Mouse (Mus musculus) MEL (cell line): ENCODE results near the gene Gm42715. TPM values are rescaled to one million over a fixed set of nuclear protein-coding genes. Genes with fewer than 3 reads are reported as not detected.
A peak's percentile ranks its signal among the peaks of the same experiment; 100 is the strongest.

Experiments used
- DNase-seq: peaks from one replicate; pipeline ENCODE4 v3.0.0; 2011; ENCODE audit warnings: low read depth, low spot score
- H3K27ac ChIP-seq: 2 replicates; pipeline ENCODE4 v1.5.1; 2012; ENCODE audit warnings: low read depth, mild to moderate bottlenecking, control low read depth, low read length, moderate library complexity; ENCODE audit not compliant: control insufficient read depth
- H3K27me3 ChIP-seq, 2 experiments: fragments of 150-350 bp in 1 of 2; sonication (generic) in 1 of 2; 2 replicates each; pipeline ENCODE4 v1.6.1; 2012; ENCODE audit warnings: low read length in 2 of 2, mild to moderate bottlenecking in 2 of 2, improper control_type of control experiment in 1 of 2, moderate library complexity in 1 of 2; ENCODE audit not compliant: insufficient read depth in 2 of 2, control insufficient read depth in 1 of 2
- H3K36me3 ChIP-seq, 2 experiments: 2 replicates each; pipeline ENCODE4 v1.6.1; 2012 to 2014; ENCODE audit warnings: low read length in 2 of 2, improper control_type of control experiment in 1 of 2, inconsistent platforms in 1 of 2, mild to moderate bottlenecking in 1 of 2; ENCODE audit not compliant: insufficient read depth in 2 of 2, control insufficient read depth in 1 of 2
- H3K4me1 ChIP-seq, 2 experiments: fragments of 150-350 bp in 1 of 2; sonication (generic) in 1 of 2; 2 replicates each; pipeline ENCODE4 v1.6.1; 2012; ENCODE audit warnings: low read length in 2 of 2, improper control_type of control experiment in 1 of 2, mild to moderate bottlenecking in 1 of 2; ENCODE audit not compliant: insufficient read depth in 2 of 2, control insufficient read depth in 1 of 2
- H3K4me3 ChIP-seq, 2 experiments: fragments of 150-350 bp in 1 of 2; sonication (generic) in 1 of 2; 2 replicates each; pipeline ENCODE4 v1.5.1; 2012; ENCODE audit warnings: low read depth in 2 of 2, low read length in 2 of 2, mild to moderate bottlenecking in 2 of 2, moderate library complexity in 2 of 2, control low read depth in 1 of 2, improper control_type of control experiment in 1 of 2; ENCODE audit not compliant: control insufficient read depth in 1 of 2, insufficient read depth in 1 of 2
- H3K79me2 ChIP-seq: 2 replicates; pipeline ENCODE4 v1.6.1; 2012; ENCODE audit warnings: mild to moderate bottlenecking, low read length, moderate library complexity; ENCODE audit not compliant: control insufficient read depth, poor library complexity, insufficient read depth
- H3K9ac ChIP-seq: 2 replicates; pipeline ENCODE4 v1.6.1; 2012; ENCODE audit warnings: low read depth, mild to moderate bottlenecking, control low read depth, low read length, moderate library complexity; ENCODE audit not compliant: control insufficient read depth, poor library complexity, severe bottlenecking
- H3K9me3 ChIP-seq: fragments of 150-350 bp; sonication (generic); replicated peaks from 2 replicates; pipeline ENCODE4 v1.6.1; 2012; ENCODE audit warnings: mild to moderate bottlenecking, low read length, improper control_type of control experiment, moderate library complexity; ENCODE audit not compliant: insufficient read depth
- CHD1 ChIP-seq: IDR thresholded peaks from 2 replicates; pipeline ENCODE4 v1.6.1; 2012; ENCODE audit warnings: low read depth, mild to moderate bottlenecking, inconsistent platforms, low read length, improper control_type of control experiment
- CTCF ChIP-seq, 3 experiments: IDR thresholded peaks in 2 of 3; conservative IDR thresholded peaks in 1 of 3; 2 replicates each; pipeline ENCODE4 v1.5.1; 2011 to 2012; ENCODE audit warnings: low read length in 3 of 3, low read depth in 2 of 3, mild to moderate bottlenecking in 2 of 3, improper control_type of control experiment in 1 of 3, inconsistent platforms in 1 of 3, mixed read lengths in 1 of 3, moderate library complexity in 1 of 3; ENCODE audit not compliant: control insufficient read depth in 1 of 3, insufficient read depth in 1 of 3, poor library complexity in 1 of 3, severe bottlenecking in 1 of 3
- E2F4 ChIP-seq: IDR thresholded peaks from 2 replicates; pipeline ENCODE4 v1.6.1; 2011; ENCODE audit warnings: low read depth, low read length, improper control_type of control experiment, borderline replicate concordance
- EP300 ChIP-seq, 2 experiments: IDR thresholded peaks; 2 replicates each; pipeline ENCODE4 v1.6.1; 2011; ENCODE audit warnings: improper control_type of control experiment in 2 of 2, low read length in 2 of 2, low read depth in 1 of 2, mild to moderate bottlenecking in 1 of 2
- GABPA ChIP-seq: IDR thresholded peaks from 2 replicates; pipeline ENCODE4 v1.6.1; 2012; ENCODE audit warnings: low read depth, mild to moderate bottlenecking, inconsistent platforms, low read length, improper control_type of control experiment, moderate library complexity
- GATA1 ChIP-seq: IDR thresholded peaks from 2 replicates; pipeline ENCODE4 v1.6.1; 2011; ENCODE audit warnings: low read depth, low read length, improper control_type of control experiment
- HCFC1 ChIP-seq: IDR thresholded peaks from 2 replicates; pipeline ENCODE4 v1.6.1; 2012; ENCODE audit warnings: low read depth, mild to moderate bottlenecking, inconsistent platforms, low read length, improper control_type of control experiment, moderate library complexity
- KAT2A ChIP-seq: conservative IDR thresholded peaks from 2 replicates; pipeline ENCODE4 v1.6.1; 2012; ENCODE audit warnings: low read depth, low read length, improper control_type of control experiment, inconsistent platforms
- MEF2A ChIP-seq: IDR thresholded peaks from 2 replicates; pipeline ENCODE4 v1.6.1; 2014; ENCODE audit warnings: low read depth, mild to moderate bottlenecking, inconsistent platforms, low read length, improper control_type of control experiment; ENCODE audit not compliant: poor library complexity, insufficient replicate concordance, severe bottlenecking; ENCODE audit errors: extremely low read depth
- MXI1 ChIP-seq: IDR thresholded peaks from 2 replicates; pipeline ENCODE4 v1.6.1; 2011; ENCODE audit warnings: mild to moderate bottlenecking, low read depth, low read length, improper control_type of control experiment
- MYC ChIP-seq: IDR thresholded peaks from 2 replicates; pipeline ENCODE4 v1.6.1; 2011; ENCODE audit warnings: low read depth, mild to moderate bottlenecking, low read length, improper control_type of control experiment, moderate library complexity
- NELFE ChIP-seq: IDR thresholded peaks from 2 replicates; pipeline ENCODE4 v1.6.1; 2011; ENCODE audit warnings: low read depth, low read length, improper control_type of control experiment
- POLR2A ChIP-seq, 2 experiments: IDR thresholded peaks; 2 replicates each; pipeline ENCODE4 v1.6.1; 2011 to 2012; ENCODE audit warnings: low read length in 2 of 2, mild to moderate bottlenecking in 2 of 2, control low read depth in 1 of 2, improper control_type of control experiment in 1 of 2, low read depth in 1 of 2, moderate library complexity in 1 of 2; ENCODE audit not compliant: control insufficient read depth in 1 of 2, insufficient read depth in 1 of 2, poor library complexity in 1 of 2
- POLR2AphosphoS2 ChIP-seq: IDR thresholded peaks from 2 replicates; pipeline ENCODE4 v1.6.1; 2011; ENCODE audit warnings: low read length, improper control_type of control experiment
- RAD21 ChIP-seq: IDR thresholded peaks from 2 replicates; pipeline ENCODE4 v1.6.1; 2011; ENCODE audit warnings: mild to moderate bottlenecking, low read depth, low read length, improper control_type of control experiment
- RCOR1 ChIP-seq: IDR thresholded peaks from 2 replicates; pipeline ENCODE4 v1.6.1; 2012; ENCODE audit warnings: low read depth, mild to moderate bottlenecking, inconsistent platforms, low read length, improper control_type of control experiment
- SMC3 ChIP-seq: IDR thresholded peaks from 2 replicates; pipeline ENCODE4 v1.6.1; 2011; ENCODE audit warnings: low read depth, low read length, improper control_type of control experiment
- TBP ChIP-seq: IDR thresholded peaks from 2 replicates; pipeline ENCODE4 v1.8.0; 2011; ENCODE audit warnings: low read depth, low read length, improper control_type of control experiment
- ZC3H11A ChIP-seq: IDR thresholded peaks from 2 replicates; pipeline ENCODE4 v1.6.1; 2012; ENCODE audit warnings: low read depth, mild to moderate bottlenecking, inconsistent platforms, low read length, improper control_type of control experiment
- ZMIZ1 ChIP-seq: IDR thresholded peaks from 2 replicates; pipeline ENCODE4 v1.6.1; 2012; ENCODE audit warnings: low read depth, mild to moderate bottlenecking, inconsistent platforms, low read length, improper control_type of control experiment, moderate library complexity
- ZNF384 ChIP-seq: IDR thresholded peaks from 2 replicates; pipeline ENCODE4 v1.6.1; 2012; ENCODE audit warnings: low read depth, mild to moderate bottlenecking, inconsistent platforms, low read length, improper control_type of control experiment
- polyA plus RNA-seq, 2 experiments: library from polyadenylated mRNA; stranded (reverse) in 1 of 2; unstranded in 1 of 2; fragments of >175 nt in 1 of 2; fragments of >200 nt in 1 of 2; gene quantifications; 2 replicates each; pipeline versions ENCODE4 v1.2.1 to v1.2.4; 2012; ENCODE audit warnings: low replicate concordance in 2 of 2, low read depth in 1 of 2; ENCODE audit not compliant: insufficient read length in 2 of 2, insufficient read depth in 1 of 2, missing spikeins in 1 of 2
- total RNA-seq: library from RNA; depleted of rRNA; stranded (reverse); fragments of 300-350 nt; gene quantifications from 2 replicates; pipeline ENCODE4 v1.2.3, GENCODE M21; 2012; rRNA removed

Gene Gm42715
- total RNA-seq (9.0 and 12.0 TPM in 2 replicates), polyA plus RNA-seq (10 to 100 TPM in 1 of 2 experiments, not detected in 1; 25.4 TPM)

DNA sequence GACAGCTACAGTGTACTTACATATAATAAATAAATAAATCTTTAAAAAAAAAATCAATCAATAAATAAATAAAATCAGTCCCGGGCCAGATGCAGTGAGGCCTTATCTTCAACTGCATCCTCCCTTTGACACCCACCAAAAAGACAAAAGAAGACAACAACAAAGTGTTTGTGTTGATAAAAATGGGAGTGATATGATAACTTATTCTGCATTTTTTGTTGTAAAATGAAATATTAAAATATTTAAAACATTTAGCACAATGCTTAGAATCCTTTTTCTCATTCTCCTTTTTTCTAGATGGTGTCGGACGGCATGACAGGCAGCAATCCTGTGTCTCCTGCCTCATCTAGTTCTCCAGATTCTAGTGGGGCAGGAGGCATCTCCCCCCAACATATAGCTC lies at the start of gene Gm42715:
Gm42715 (plus strand) TSS at position 301 of the 400 bp plus-strand sequence.
- Histone ChIP-seq H3K27me3 (no peaks in the 10 kb centered on the region), H3K4me3 (no peak within 1 kb of the TSS), H3K36me3 (peaks cover 14 to 44% of the 10 kb centered on the region in 2 experiments), H3K9ac (no peak within 1 kb of the TSS), H3K9me3 (no peaks in the 10 kb centered on the region), H3K4me1 (peaks cover 0 to 3% of the 10 kb centered on the region in 2 experiments; a peak in 1 of 4 replicates), H3K27ac (no peak within 1 kb of the TSS), H3K79me2 (peaks cover 17% of the 10 kb centered on the region)
- TF ChIP-seq NELFE (no peak), TBP (no peak), GATA1 (no peak), POLR2AphosphoS2 (no peak), ZMIZ1 (no peak), CTCF (IDR thresholded peaks at IDR 0.05 in 2 of 3, conservative IDR thresholded peaks at IDR 0.05 in 1 of 3; ENCODE audit: control insufficient read depth in 1 of 3, insufficient read depth in 1 of 3, low read depth in 2 of 3, low read length in 3 of 3, poor library complexity in 1 of 3, severe bottlenecking in 1 of 3) (no peak)
- DNase-seq: no peak

GRCm38 (mm10) chr7:127470011-127470715 lies 49.2 kb upstream of the Gm42715 start:
- no peaks in the 10 kb centered on the region for H3K27me3 ChIP-seq
- peaks cover 19% of the 10 kb centered on the region for H3K79me2 ChIP-seq
- no peaks in the 10 kb centered on the region for H3K9me3 ChIP-seq
- H3K36me3 ChIP-seq: peaks cover 0 to 6% of the 10 kb centered on the region in 2 experiments; a peak in 3 of 4 replicates
- peaks cover 0 to 5% of the 10 kb centered on the region in 2 experiments; a peak in 3 of 4 replicates for H3K4me1 ChIP-seq
- H3K27ac ChIP-seq: peak overlapping the region; percentile 88
- DNase-seq: peak; percentile 67
- peak overlapping the region; percentile 68 to 92 for H3K4me3 ChIP-seq
- H3K9ac ChIP-seq: peak overlapping the region; percentile 82
- TF ChIP-seq MXI1: no peak

DNA sequence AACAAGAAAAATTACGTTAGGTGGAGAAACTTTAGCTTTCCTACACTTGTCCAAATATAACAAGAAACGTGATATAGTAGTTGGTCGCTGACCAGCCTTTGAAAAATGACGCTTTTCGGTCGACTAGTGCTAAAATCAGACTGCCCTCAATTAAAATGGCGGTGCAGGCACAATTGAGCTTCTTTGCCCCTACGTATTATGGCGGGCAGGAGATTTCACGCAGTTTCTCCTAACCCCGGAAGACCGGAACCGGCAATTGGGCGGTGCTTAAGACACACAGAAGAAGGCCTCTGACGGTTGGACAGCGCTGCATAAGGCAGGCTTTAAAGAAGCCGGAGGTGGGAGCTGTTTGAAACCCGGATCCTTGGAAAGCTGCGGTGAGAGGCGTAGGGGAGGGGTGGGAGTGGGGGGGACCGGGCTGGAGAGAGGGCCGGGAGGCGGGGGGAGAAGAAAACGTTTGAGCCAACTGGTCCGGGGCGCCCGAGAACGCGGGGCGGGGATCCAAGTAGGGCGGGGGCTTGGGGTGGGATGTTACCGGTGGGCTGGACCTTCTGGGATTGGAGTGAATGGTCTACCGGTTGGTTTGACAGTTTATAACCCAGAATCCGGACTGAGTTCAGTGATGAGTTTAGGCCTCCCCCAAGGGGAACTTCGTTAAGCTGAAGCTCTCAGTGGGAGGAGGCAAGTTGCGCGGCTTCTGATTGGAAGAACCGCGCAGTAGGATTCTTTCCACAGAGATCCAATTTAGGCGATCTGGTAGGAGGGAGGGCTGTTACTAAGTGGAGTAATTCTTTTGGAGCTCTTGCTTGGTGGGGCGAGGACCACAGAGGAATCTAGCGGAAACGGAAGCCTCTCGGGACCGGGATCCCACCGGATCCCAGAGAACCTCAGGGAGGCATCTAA lies 48.4 kb upstream of the Gm42715 start:
- no peaks in the 10 kb centered on the region for H3K27me3 ChIP-seq
- peaks cover 0 to 6% of the 10 kb centered on the region in 2 experiments; a peak in 3 of 4 replicates for H3K36me3 ChIP-seq
- H3K4me1 ChIP-seq: peaks cover 0 to 5% of the 10 kb centered on the region in 2 experiments; a peak in 3 of 4 replicates
- H3K9ac ChIP-seq: peak overlapping the region; percentile 86
- no peaks in the 10 kb centered on the region for H3K9me3 ChIP-seq
- H3K4me3 ChIP-seq: peak overlapping the region; percentile 80 to 92
- H3K79me2 ChIP-seq: peaks cover 19% of the 10 kb centered on the region
- peak overlapping the region; percentile 97 for H3K27ac ChIP-seq
- peak; percentile 98 for DNase-seq
- TF ChIP-seq ZMIZ1: 0 out of 2 replicates have a peak, but pooled peaks have one; percentile 56
- TF ChIP-seq MXI1: peak; percentile 76
- peak; percentile 81 for TF ChIP-seq KAT2A
- TF ChIP-seq EP300 (IDR thresholded peaks at IDR 0.05; ENCODE audit: low read depth in 1 of 2, low read length in 2 of 2): peak in 1 of 2 experiments; percentile 55; a peak in 1 of 4 replicates
- TF ChIP-seq GATA1: no peak
- TF ChIP-seq GABPA: no peak
- peak; percentile 80 for TF ChIP-seq TBP
- TF ChIP-seq RAD21: no peak
- TF ChIP-seq E2F4: no peak
- no peak for TF ChIP-seq SMC3
- TF ChIP-seq RCOR1: peak; percentile 83
- TF ChIP-seq ZNF384: 0 out of 2 replicates have a peak, but pooled peaks have one; percentile 14
- TF ChIP-seq ZC3H11A: no peak
- TF ChIP-seq HCFC1: peak; percentile 95
- peak; percentile 84 for TF ChIP-seq MYC
- no peak for TF ChIP-seq MEF2A
- TF ChIP-seq POLR2A (IDR thresholded peaks at IDR 0.05; ENCODE audit: control insufficient read depth in 1 of 2, insufficient read depth in 1 of 2, low read depth in 1 of 2, low read length in 2 of 2, poor library complexity in 1 of 2): peak; percentile 38 to 80; a peak in 3 of 4 replicates
- peak; percentile 36 for TF ChIP-seq POLR2AphosphoS2
- TF ChIP-seq CHD1: peak; percentile 90; the same call in 1 of the 2 replicates
